Mouse (Mus musculus) heart, embryonic 14.5 days (tissue): ENCODE data around the gene Tepsin. TPM values are rescaled to one million over a fixed set of nuclear protein-coding genes. Genes with fewer than 3 reads are reported as not detected.
A peak's percentile ranks its signal among the peaks of the same experiment; 100 is the strongest.

ENCODE experiments used
- ATAC-seq: fragments of 200-750 bp; cut with Nextera tagmentation; 2 replicates; pipeline ENCODE4 v1.8.0; 2017; ENCODE audit warnings: low read depth, moderate TSS enrichment; ENCODE audit not compliant: insufficient number of reproducible peaks, insufficient read depth, low FRiP score
- H3K27ac ChIP-seq, 2 experiments: fragments of 200-500 bp in 1 of 2; fragments of 300-500 bp in 1 of 2; sonication (generic) in 1 of 2; replicated peaks in 1 of 2; 2 replicates each; pipeline ENCODE4 v1.5.1; 2012 to 2014; ENCODE audit warnings: low read depth in 2 of 2, low read length in 2 of 2, control low read depth in 1 of 2, mild to moderate bottlenecking in 1 of 2, mixed read lengths in 1 of 2; ENCODE audit not compliant: control insufficient read depth in 1 of 2, insufficient read depth in 1 of 2
- H3K27me3 ChIP-seq: fragments of 300-500 bp; sonication (generic); 2 replicates; pipeline ENCODE4 v1.6.1; 2014; ENCODE audit warnings: mild to moderate bottlenecking, low read length, control low read depth; ENCODE audit not compliant: control insufficient read depth, insufficient read depth
- H3K36me3 ChIP-seq: fragments of 300-500 bp; sonication (generic); 2 replicates; pipeline ENCODE4 v1.6.1; 2014; ENCODE audit warnings: mild to moderate bottlenecking, control low read depth, low read length, mixed read lengths; ENCODE audit not compliant: control insufficient read depth, insufficient read depth
- H3K4me1 ChIP-seq, 2 experiments: fragments of 200-500 bp in 1 of 2; fragments of 300-500 bp in 1 of 2; sonication (generic) in 1 of 2; 2 replicates each; pipeline ENCODE4 v1.6.1; 2012 to 2014; ENCODE audit warnings: low read length in 2 of 2, control low read depth in 1 of 2, mixed read lengths in 1 of 2; ENCODE audit not compliant: control insufficient read depth in 2 of 2, insufficient read depth in 2 of 2
- H3K4me2 ChIP-seq: fragments of 300-500 bp; sonication (generic); 2 replicates; pipeline ENCODE4 v1.6.1; 2014; ENCODE audit warnings: mild to moderate bottlenecking, low read length
- H3K4me3 ChIP-seq, 2 experiments: fragments of 200-500 bp in 1 of 2; fragments of 300-500 bp in 1 of 2; sonication (generic) in 1 of 2; 2 replicates each; pipeline ENCODE4 v1.5.1; 2012 to 2014; ENCODE audit warnings: low read length in 2 of 2, mild to moderate bottlenecking in 2 of 2, control low read depth in 1 of 2, low read depth in 1 of 2, moderate library complexity in 1 of 2; ENCODE audit not compliant: control insufficient read depth in 1 of 2, insufficient read depth in 1 of 2
- H3K9ac ChIP-seq: fragments of 300-500 bp; sonication (generic); 2 replicates; pipeline ENCODE4 v1.6.1; 2014; ENCODE audit warnings: mild to moderate bottlenecking, low read length
- H3K9me3 ChIP-seq: fragments of 300-500 bp; sonication (generic); 2 replicates; pipeline ENCODE4 v1.6.1; 2016; ENCODE audit warnings: low read length, control low read depth; ENCODE audit not compliant: control insufficient read depth
- WGBS: fragments of 180-500 bp; shearing (Covaris S2); extraction: QIAGEN DNeasy Blood & Tissue Kit; methylation state at CpG from one replicate; pipeline ENCODE4 v1.1.7; 2014; 5-methylcytosine and 5-hydroxymethylcytosine counted together
- polyA plus RNA-seq: library from polyadenylated mRNA; unstranded; fragments of >200 nt; fragmentation: Nextera tagmentation; extraction: Ambion mirVana; gene quantifications from 2 replicates; pipeline ENCODE4 v1.2.1, GENCODE M21; 2014

The Tepsin gene
- polyA plus RNA-seq, 1 experiment from 2014 or later = 13.9 TPM

DNA sequence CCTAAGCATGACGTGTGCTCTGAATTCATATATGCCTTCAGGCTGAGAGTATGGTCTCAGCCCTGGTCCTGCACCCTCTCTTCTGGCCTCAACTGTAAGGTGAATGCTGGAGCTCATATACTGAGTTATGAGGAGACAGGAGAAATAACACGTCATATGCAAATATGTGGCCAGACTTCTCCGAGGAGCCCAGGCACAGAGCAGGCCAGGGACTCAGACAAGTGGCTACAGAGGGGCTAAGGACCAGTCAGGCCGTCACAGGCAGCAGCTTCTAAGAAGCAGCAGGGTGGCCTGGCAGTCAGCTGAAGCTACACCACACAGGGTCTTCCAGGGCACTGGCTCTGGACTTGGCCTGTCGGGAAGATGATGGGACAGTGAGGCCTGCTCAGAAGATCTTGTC lies 35.2 kb downstream of the Tepsin start:
- Histone ChIP-seq H3K9me3 (no peaks in the 10 kb centered on the region), H3K36me3 (peaks cover 35% of the 10 kb centered on the region), H3K27me3 (no peaks in the 10 kb centered on the region), H3K9ac (no peak overlapping the region), H3K4me3 (no peak overlapping the region), H3K27ac (no peak overlapping the region), H3K4me1 (peaks cover 5 to 6% of the 10 kb centered on the region in 2 experiments; a peak in 1 of 4 replicates), H3K4me2 (no peak overlapping the region)
- 90% methylated on average over 5 of the region's 5 CpGs for WGBS
- no peak for ATAC-seq

DNA sequence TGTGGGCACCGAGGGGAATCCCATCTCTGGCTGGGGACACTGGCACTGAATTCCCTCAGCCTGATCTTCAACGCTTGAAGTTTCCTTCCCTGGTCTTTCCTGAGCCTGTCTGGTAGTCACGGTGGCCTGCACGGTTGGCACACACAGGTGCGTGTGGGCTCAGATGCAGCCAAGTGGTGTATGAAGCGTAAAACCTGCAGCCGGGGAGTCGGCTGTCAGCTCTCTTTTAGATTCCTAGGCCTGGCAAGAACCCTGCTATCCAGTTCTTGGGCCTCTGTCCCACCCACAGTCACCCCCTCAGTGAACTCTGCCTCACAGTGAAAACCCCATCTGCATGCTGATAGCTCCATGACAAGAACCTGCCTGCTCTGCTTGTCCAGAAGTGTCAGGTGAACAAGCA lies 37.9 kb downstream of the Tepsin start:
- Histone ChIP-seq H3K4me2 (no peak overlapping the region), H3K4me3 (no peak overlapping the region), H3K9ac (no peak overlapping the region), H3K27ac (no peak overlapping the region), H3K36me3 (peaks cover 20% of the 10 kb centered on the region), H3K27me3 (no peaks in the 10 kb centered on the region), H3K9me3 (no peaks in the 10 kb centered on the region), H3K4me1 (peaks cover 2 to 5% of the 10 kb centered on the region in 2 experiments; a peak in 2 of 4 replicates)
- ATAC-seq = no peak
- 83% methylated on average over 8 of the region's 8 CpGs for WGBS

DNA sequence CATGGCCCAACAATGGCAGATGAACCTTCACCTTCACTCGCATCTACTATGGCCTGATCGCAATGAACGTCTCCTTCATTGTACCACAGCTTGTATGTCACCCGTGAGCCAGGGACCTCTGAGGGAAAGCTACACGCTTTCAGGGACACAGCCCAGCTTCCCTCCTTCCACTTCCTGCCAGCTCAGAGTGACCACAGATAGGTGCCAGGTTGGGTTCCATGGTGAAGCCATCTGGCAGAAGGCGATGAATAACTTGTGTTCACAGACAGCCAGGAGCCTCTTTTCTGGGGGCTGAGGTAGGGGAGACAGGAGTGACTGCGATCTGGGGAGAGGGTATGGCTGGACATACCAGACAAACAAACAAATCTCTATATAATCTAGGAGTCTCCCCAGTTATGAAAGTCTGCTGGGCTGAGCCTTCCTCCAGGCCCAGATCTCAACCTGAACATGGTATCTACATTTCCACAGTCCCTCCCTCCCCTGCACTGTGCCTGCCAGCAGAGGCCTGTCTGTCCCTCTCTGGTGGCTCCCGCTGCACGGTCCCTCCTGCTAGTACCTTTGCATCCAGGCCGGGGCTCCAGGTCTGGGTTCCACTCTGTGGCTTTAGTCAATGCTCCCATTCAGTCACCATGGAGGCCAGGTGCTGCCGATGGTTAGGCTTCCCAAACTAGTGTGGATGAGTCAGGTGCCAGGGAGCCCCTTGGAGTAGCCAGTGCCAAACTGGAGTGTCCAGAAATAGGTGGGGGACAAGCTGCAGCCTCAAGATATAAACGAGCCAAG lies 42.4 kb downstream of the Tepsin start:
- no peak overlapping the region for H3K4me2 ChIP-seq
- H3K36me3 ChIP-seq = no peaks in the 10 kb centered on the region
- H3K27me3 ChIP-seq = no peaks in the 10 kb centered on the region
- H3K4me1 ChIP-seq = peaks cover 10 to 19% of the 10 kb centered on the region in 2 experiments
- WGBS = 80% methylated on average over 12 of the region's 12 CpGs
- H3K9ac ChIP-seq = no peak overlapping the region
- no peak overlapping the region for H3K27ac ChIP-seq
- no peaks in the 10 kb centered on the region for H3K9me3 ChIP-seq
- no peak for ATAC-seq
- no peak overlapping the region for H3K4me3 ChIP-seq

DNA sequence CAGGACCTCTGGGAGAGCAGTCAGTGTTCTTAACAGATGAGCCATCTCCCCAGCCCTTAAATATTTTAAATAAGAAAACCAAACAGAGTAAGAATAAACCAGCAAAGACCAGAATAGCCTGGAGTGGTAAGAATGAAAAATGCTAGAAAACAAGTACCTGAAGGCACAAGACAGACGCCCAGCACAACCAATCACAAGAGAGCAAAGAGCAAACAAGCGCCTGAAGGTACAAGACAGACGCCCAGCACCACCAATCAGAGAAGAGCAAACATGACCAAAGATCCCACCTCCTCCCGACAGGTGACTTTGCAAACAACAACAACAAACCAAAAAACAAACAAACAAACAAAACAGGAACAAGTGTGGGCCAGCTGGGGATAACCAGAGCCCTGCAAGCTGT lies 44.7 kb downstream of the Tepsin start:
- no peak overlapping the region for H3K4me3 ChIP-seq
- no peaks in the 10 kb centered on the region for H3K36me3 ChIP-seq
- peaks cover 4% of the 10 kb centered on the region for H3K27me3 ChIP-seq
- no peak for ATAC-seq
- no peak overlapping the region for H3K9ac ChIP-seq
- WGBS = 88% methylated on average over 4 of the region's 4 CpGs
- H3K4me2 ChIP-seq = no peak overlapping the region
- peaks cover 13 to 20% of the 10 kb centered on the region in 2 experiments for H3K4me1 ChIP-seq
- H3K9me3 ChIP-seq = no peaks in the 10 kb centered on the region
- no peak overlapping the region for H3K27ac ChIP-seq

DNA sequence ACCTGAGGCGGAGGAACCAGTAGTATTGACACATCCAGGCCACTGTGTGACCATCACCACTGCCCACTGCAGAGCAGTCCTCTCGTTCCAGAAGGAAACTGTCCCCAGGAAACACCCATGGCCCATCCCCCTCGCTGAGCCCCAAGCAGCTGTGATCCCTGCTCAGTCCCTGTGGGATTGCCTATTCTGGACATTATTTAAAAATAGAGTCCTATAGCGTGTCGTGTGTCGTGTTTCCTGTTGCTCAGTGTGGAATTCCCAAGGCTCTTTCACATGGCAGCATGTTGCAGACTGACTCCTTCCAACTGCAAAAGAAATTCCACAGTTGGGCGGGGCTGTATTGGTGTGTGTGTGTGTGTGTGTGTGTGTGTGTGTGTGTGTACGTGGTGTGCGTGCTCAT lies 46.3 kb downstream of the Tepsin start:
- Histone ChIP-seq H3K4me1 (peaks cover 19 to 27% of the 10 kb centered on the region in 2 experiments), H3K9ac (peak overlapping the region; percentile 27; the same call in 1 of the 2 replicates), H3K27ac (no peak overlapping the region), H3K9me3 (no peaks in the 10 kb centered on the region), H3K4me3 (no peak overlapping the region), H3K4me2 (no peak overlapping the region), H3K27me3 (peaks cover 20% of the 10 kb centered on the region), H3K36me3 (no peaks in the 10 kb centered on the region)
- ATAC-seq = no peak
- 47% methylated on average over 9 of the region's 9 CpGs for WGBS

DNA sequence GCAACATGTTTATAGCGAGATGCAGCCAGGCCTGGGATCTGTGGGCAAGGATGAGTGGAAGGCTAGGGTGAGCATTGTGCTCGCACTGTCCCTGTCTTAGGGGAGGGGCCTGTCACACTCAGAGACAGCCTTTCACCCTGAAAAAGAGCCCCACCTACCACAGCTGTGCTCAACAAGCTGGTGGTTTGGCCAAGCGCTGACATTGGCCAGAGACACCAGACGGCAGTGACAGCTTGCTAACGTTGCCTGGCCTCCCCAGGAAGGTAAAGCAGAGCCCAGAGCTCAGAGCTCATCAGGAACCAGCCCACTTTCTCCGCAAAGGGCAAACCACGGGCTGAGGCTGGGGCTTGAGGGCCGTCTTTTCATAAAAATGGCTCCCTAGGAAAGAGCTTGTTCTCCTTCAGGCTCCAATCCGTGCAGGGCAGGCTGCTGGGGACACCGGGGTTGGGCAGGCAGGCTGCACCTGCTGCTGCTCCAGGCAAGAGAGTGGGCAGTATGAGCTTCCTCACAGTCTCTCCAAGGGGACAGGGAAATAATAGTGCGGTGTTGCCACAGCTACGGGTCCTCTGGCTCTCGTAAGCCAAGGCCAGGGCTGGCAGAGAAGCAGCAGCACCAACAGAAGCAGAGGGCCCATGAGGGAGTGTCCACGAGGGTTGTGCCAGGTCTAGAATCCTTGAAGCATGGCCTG lies 47.3 kb downstream of the Tepsin start:
- Histone ChIP-seq H3K9me3 (no peaks in the 10 kb centered on the region), H3K4me3 (no peak overlapping the region), H3K4me2 (no peak overlapping the region), H3K27me3 (peaks cover 30% of the 10 kb centered on the region), H3K4me1 (peaks cover 19 to 32% of the 10 kb centered on the region in 2 experiments), H3K27ac (0 out of 4 replicates have a peak overlapping the region, but pooled peaks of 1 of the 2 experiments have one; percentile 4), H3K36me3 (no peaks in the 10 kb centered on the region), H3K9ac (peak overlapping the region; percentile 27; the same call in 1 of the 2 replicates)
- ATAC-seq = 0 out of 2 replicates have a peak, but pooled peaks have one; percentile 36
- WGBS = 36% methylated on average over 14 of the region's 14 CpGs

DNA sequence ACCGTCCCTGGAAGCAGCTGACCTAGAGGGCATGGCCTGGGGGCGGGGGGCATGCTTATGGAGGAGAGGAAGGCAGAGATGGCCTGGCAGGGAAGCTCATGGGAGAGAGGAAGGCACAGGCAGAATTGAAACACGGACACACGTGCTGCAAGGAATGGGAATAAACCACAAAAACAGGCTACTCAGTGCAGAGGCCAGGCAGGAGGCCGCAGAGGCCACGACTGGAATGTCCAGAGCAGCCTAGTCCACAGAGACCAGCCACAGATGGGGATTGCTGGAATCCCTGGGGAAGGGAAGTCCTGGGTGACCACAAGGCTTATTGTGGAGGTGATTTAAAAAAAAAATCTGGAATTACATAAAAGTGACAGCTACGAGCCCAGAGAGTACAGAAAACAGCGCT lies 49.5 kb downstream of the Tepsin start:
- no peak overlapping the region for H3K9ac ChIP-seq
- H3K4me3 ChIP-seq = no peak overlapping the region
- WGBS = 87% methylated on average over 8 of the region's 8 CpGs
- H3K36me3 ChIP-seq = no peaks in the 10 kb centered on the region
- ATAC-seq = no peak
- H3K4me2 ChIP-seq = no peak overlapping the region
- no peaks in the 10 kb centered on the region for H3K9me3 ChIP-seq
- H3K4me1 ChIP-seq = peaks cover 19 to 32% of the 10 kb centered on the region in 2 experiments
- peaks cover 42% of the 10 kb centered on the region for H3K27me3 ChIP-seq
- H3K27ac ChIP-seq = no peak overlapping the region
